Mouse (Mus musculus): Measurements from ENCODE around the gene Ranbp1. TPM values are rescaled to one million over a fixed set of nuclear protein-coding genes. Genes with fewer than 3 reads are reported as not detected.
"Not testable (repeated sequence)": the region's sequence is repeated elsewhere in the genome, so short reads cannot be mapped to it uniquely, and the experiment has no call there.

The Ranbp1 gene
- 51.8 and 53.6 TPM in 2 replicates for polyA plus RNA-seq (2012; rRNA removed)

- peak within 1 kb of the TSS; percentile 74 for H3K27ac ChIP-seq (ENCODE audit: insufficient read depth, low read length)
- TF ChIP-seq POLR2A (IDR thresholded peaks at IDR 0.05; ENCODE audit: low read depth, low read length) (peak; percentile 87), CTCF (IDR thresholded peaks at IDR 0.05; ENCODE audit: extremely low read depth, insufficient read depth, insufficient read length, insufficient replicate concordance) (no peak)
- no peaks in the 10 kb centered on the region for H3K27me3 ChIP-seq (ENCODE audit: control insufficient read depth, insufficient read depth, low read length)
- H3K4me3 ChIP-seq (ENCODE audit: extremely low read depth, insufficient read depth, insufficient read length): peak within 1 kb of the TSS; percentile 69
- WGBS: under 1% methylated on average over 97 of the region's 102 CpGs
- peaks cover 6% of the 10 kb centered on the region; the same call in 1 of the 2 replicates for H3K4me1 ChIP-seq (ENCODE audit: control insufficient read depth, insufficient read depth, insufficient read length)
- H3K36me3 ChIP-seq (ENCODE audit: control insufficient read depth, insufficient read depth, low read length): peaks cover 34% of the 10 kb centered on the region
- peak; percentile 94 to 98 for DNase-seq (ENCODE audit: low read depth in 1 of 2, low spot score in 2 of 2)
Measured at GRCm38 (mm10) chr16:18248433-18249363, at the start of gene Ranbp1, which contains the start of gene Trmt2a. TSS of gene Ranbp1 (minus strand) at chr16:18248732. TSS of gene Trmt2a (plus strand) at chr16:18248679.

GRCm38 (mm10) chr16:18289614-18290013, 41.1 kb upstream of the Ranbp1 start:
- 2% methylated on average over 10 of the region's 10 CpGs for WGBS
- Histone ChIP-seq H3K27ac (ENCODE audit: insufficient read depth, low read length) (peak overlapping the region; percentile 65), H3K4me3 (ENCODE audit: extremely low read depth, insufficient read depth, insufficient read length) (peak overlapping the region; percentile 58)
- H3K27me3 ChIP-seq (ENCODE audit: control insufficient read depth, insufficient read depth, low read length); DNase-seq (ENCODE audit: low read depth in 1 of 2, low spot score in 2 of 2); H3K36me3 ChIP-seq (ENCODE audit: control insufficient read depth, insufficient read depth, low read length); H3K4me1 ChIP-seq (ENCODE audit: control insufficient read depth, insufficient read depth, insufficient read length): not testable (repeated sequence)

DNA sequence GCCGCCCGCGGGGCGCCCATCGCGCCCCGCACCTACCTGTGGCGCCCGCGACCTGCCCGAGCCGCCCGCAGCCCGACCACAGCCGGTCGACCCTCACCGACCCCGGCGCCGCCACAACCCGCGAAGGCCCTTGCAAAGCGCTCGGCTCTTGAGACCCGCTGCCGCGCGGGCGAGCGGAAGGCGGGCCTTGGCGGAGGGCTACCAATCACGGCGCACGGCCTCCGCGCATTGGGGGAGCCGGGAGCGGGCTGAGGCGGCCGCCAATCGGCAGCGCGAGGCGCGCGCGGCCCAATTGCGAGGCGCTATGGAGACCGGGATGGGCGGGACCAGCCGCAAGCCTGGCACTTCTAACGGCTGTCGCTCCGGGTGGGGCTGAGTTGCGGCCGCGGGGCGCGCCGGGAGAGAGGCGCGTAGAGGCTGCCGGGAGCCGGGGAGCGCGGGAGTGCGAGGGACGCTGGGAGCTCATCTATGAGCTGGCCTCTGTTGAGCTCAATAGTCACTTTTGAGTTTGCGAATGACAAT, 40.6 kb upstream of the Ranbp1 start, which contains the start of gene Dgcr8:
Gene Dgcr8 (minus strand): TSS at position 180 of the 522 bp plus-strand sequence.
- no peaks in the 10 kb centered on the region for H3K27me3 ChIP-seq (ENCODE audit: control insufficient read depth, insufficient read depth, low read length)
- DNase-seq (ENCODE audit: low read depth in 1 of 2, low spot score in 2 of 2): peak; percentile 89 to 98
- peaks cover 3% of the 10 kb centered on the region for H3K36me3 ChIP-seq (ENCODE audit: control insufficient read depth, insufficient read depth, low read length)
- H3K4me3 ChIP-seq (ENCODE audit: extremely low read depth, insufficient read depth, insufficient read length): peak within 1 kb of the TSS; percentile 77
- TF ChIP-seq POLR2A (IDR thresholded peaks at IDR 0.05; ENCODE audit: low read depth, low read length): peak; percentile 9; the same call in 1 of the 2 replicates
- no peak for TF ChIP-seq CTCF (IDR thresholded peaks at IDR 0.05; ENCODE audit: extremely low read depth, insufficient read depth, insufficient read length, insufficient replicate concordance)
- peaks cover 7% of the 10 kb centered on the region for H3K4me1 ChIP-seq (ENCODE audit: control insufficient read depth, insufficient read depth, insufficient read length)
- WGBS: under 1% methylated on average over 69 of the region's 71 CpGs
- peak within 1 kb of the TSS; percentile 93 for H3K27ac ChIP-seq (ENCODE audit: insufficient read depth, low read length)

DNA sequence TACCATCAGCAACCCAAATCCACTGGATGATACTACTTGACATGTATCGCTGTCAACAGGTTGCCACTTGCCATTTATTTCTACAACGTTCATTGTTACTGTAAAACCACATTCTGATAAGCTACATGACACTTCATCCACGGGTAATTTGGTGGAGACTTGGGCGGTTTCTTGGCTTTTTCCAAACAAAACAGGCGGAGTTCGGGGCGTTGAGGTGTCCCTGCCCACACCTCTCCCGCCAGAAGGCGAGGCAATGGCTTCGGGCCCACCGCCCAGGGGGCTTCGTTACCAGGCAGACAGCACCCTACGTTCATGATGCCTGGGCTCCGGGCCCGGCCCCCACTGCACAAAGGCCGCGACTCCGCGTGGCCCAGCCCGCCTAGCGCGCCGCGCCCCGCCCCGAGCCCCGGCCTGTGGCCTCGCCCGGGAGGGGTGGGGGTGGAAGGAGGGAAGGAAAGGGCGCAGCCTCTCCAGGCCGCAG, 40.1 kb upstream of the Ranbp1 start:
- TF ChIP-seq CTCF (IDR thresholded peaks at IDR 0.05; ENCODE audit: extremely low read depth, insufficient read depth, insufficient read length, insufficient replicate concordance) (no peak), POLR2A (IDR thresholded peaks at IDR 0.05; ENCODE audit: low read depth, low read length) (no peak)
- DNase-seq (ENCODE audit: low read depth in 1 of 2, low spot score in 2 of 2): no peak
- Histone ChIP-seq H3K27ac (ENCODE audit: insufficient read depth, low read length) (peak overlapping the region; percentile 93), H3K4me3 (ENCODE audit: extremely low read depth, insufficient read depth, insufficient read length) (peak overlapping the region; percentile 77), H3K27me3 (ENCODE audit: control insufficient read depth, insufficient read depth, low read length) (no peaks in the 10 kb centered on the region), H3K4me1 (ENCODE audit: control insufficient read depth, insufficient read depth, insufficient read length) (peaks cover 7% of the 10 kb centered on the region), H3K36me3 (ENCODE audit: control insufficient read depth, insufficient read depth, low read length) (peaks cover 8% of the 10 kb centered on the region)
- WGBS: under 1% methylated on average over 30 of the region's 31 CpGs

- no peak for DNase-seq (ENCODE audit: low read depth in 1 of 2, low spot score in 2 of 2)
- peaks cover 7% of the 10 kb centered on the region for H3K4me1 ChIP-seq (ENCODE audit: control insufficient read depth, insufficient read depth, insufficient read length)
- peak overlapping the region; percentile 77 for H3K4me3 ChIP-seq (ENCODE audit: extremely low read depth, insufficient read depth, insufficient read length)
- TF ChIP-seq CTCF (IDR thresholded peaks at IDR 0.05; ENCODE audit: extremely low read depth, insufficient read depth, insufficient read length, insufficient replicate concordance) (no peak), POLR2A (IDR thresholded peaks at IDR 0.05; ENCODE audit: low read depth, low read length) (no peak)
- peaks cover 13% of the 10 kb centered on the region for H3K36me3 ChIP-seq (ENCODE audit: control insufficient read depth, insufficient read depth, low read length)
- H3K27me3 ChIP-seq (ENCODE audit: control insufficient read depth, insufficient read depth, low read length): no peaks in the 10 kb centered on the region
- H3K27ac ChIP-seq (ENCODE audit: insufficient read depth, low read length): no peak overlapping the region
- WGBS: 6% methylated on average over 4 of the region's 4 CpGs
Measured at GRCm38 (mm10) chr16:18288166-18288565, 39.6 kb upstream of the Ranbp1 start.

DNA sequence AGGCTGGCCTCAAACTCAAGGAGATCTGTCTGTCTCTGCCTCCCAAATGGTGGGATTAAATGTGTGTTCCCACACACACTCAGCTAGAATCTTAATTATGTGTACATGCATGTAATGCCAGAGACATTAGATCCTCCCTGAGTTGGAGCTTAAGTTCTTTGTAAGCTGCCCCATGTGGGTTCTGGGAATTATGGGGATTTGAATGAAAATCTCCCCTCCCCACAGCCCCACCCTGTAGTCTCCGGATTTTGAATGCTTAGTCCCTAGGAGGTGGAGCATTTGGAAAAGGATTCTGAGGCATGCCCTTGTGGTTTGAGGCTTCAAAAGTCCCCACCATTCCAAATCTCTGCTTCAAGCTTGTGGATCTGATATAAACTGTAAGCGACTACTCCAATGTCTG, 26.6 kb upstream of the Ranbp1 start:
- 97% methylated on average over 2 of the region's 2 CpGs for whole genome bisulfite sequencing

More for the DNA sequence above, 26.6 kb upstream of the Ranbp1 start:
- Histone ChIP-seq H3K27ac (ENCODE audit: insufficient read depth, low read length) (no peak overlapping the region), H3K4me3 (ENCODE audit: extremely low read depth, insufficient read depth, insufficient read length) (no peak overlapping the region), H3K4me1 (ENCODE audit: control insufficient read depth, insufficient read depth, insufficient read length) (no peaks in the 10 kb centered on the region), H3K36me3 (ENCODE audit: control insufficient read depth, insufficient read depth, low read length) (peaks cover 49% of the 10 kb centered on the region), H3K27me3 (ENCODE audit: control insufficient read depth, insufficient read depth, low read length) (no peaks in the 10 kb centered on the region)
- no peak for DNase-seq (ENCODE audit: low read depth in 1 of 2, low spot score in 2 of 2)
- TF ChIP-seq POLR2A (IDR thresholded peaks at IDR 0.05; ENCODE audit: low read depth, low read length): no peak
- no peak for TF ChIP-seq CTCF (IDR thresholded peaks at IDR 0.05; ENCODE audit: extremely low read depth, insufficient read depth, insufficient read length, insufficient replicate concordance)

All from spleen, adult 2 months (tissue).